Mouse (Mus musculus) forebrain, embryonic 14.5 days (tissue): ENCODE measurements at regions not wholly inside any gene's neighbourhood (a gene's known extent, or its start where the extent isn't known, plus 50 kb on each side); places are given as distances from the start of the nearest gene placed in this dataset.

Experiments
- ATAC-seq: fragments of 200-750 bp; cut with Nextera tagmentation; 2 replicates; pipeline ENCODE4 v1.8.0; 2017; ENCODE audit warnings: mild to moderate bottlenecking, moderate library complexity
- DNase-seq: peaks from one replicate; pipeline ENCODE4 v3.0.0-alpha.2; 2015; ENCODE audit warnings: low spot score
- H3K27ac ChIP-seq: fragments of 300-500 bp; sonication (generic); 2 replicates; pipeline ENCODE4 v1.5.1; 2014; ENCODE audit warnings: low read depth, mild to moderate bottlenecking, control low read depth, low read length, moderate library complexity
- H3K27me3 ChIP-seq: fragments of 300-500 bp; sonication (generic); replicated peaks from 2 replicates; pipeline ENCODE4 v1.6.1; 2014; ENCODE audit warnings: low read length, control low read depth, mixed read lengths; ENCODE audit not compliant: control insufficient read depth, insufficient read depth
- H3K36me3 ChIP-seq: fragments of 300-500 bp; sonication (generic); 2 replicates; pipeline ENCODE4 v1.6.1; 2014; ENCODE audit warnings: low read length, control low read depth; ENCODE audit not compliant: control insufficient read depth, insufficient read depth
- H3K4me1 ChIP-seq: fragments of 300-500 bp; sonication (generic); 2 replicates; pipeline ENCODE4 v1.6.1; 2014; ENCODE audit warnings: antibody characterized with exemption, low read length, control low read depth; ENCODE audit not compliant: control insufficient read depth, insufficient read depth
- H3K4me2 ChIP-seq: fragments of 300-500 bp; sonication (generic); 2 replicates; pipeline ENCODE4 v1.6.1; 2014; ENCODE audit warnings: mild to moderate bottlenecking, control low read depth, low read length
- H3K4me3 ChIP-seq: fragments of 300-500 bp; sonication (generic); 2 replicates; pipeline ENCODE4 v1.5.1; 2014; ENCODE audit warnings: low read depth, low read length, control low read depth
- H3K9ac ChIP-seq: fragments of 300-500 bp; sonication (generic); 2 replicates; pipeline ENCODE4 v1.6.1; 2014; ENCODE audit warnings: mild to moderate bottlenecking, low read length, control low read depth, moderate library complexity
- H3K9me3 ChIP-seq: fragments of 300-500 bp; sonication (generic); replicated peaks from 2 replicates; pipeline ENCODE4 v1.6.1; 2016; ENCODE audit warnings: low read length, control low read depth, mixed read lengths; ENCODE audit not compliant: control insufficient read depth
- WGBS: fragments of 180-500 bp; shearing (Covaris S2); extraction: QIAGEN DNeasy Blood & Tissue Kit; methylation state at CpG from one replicate; pipeline ENCODE4 v1.1.7; 2014; 5-methylcytosine and 5-hydroxymethylcytosine counted together

GRCm38 (mm10) chr2:173380341-173380761, 104.0 kb upstream of the Pmepa1 start:
- 77% methylated on average over 3 of the region's 3 CpGs for WGBS
- no peak overlapping the region for H3K4me2 ChIP-seq
- H3K9ac ChIP-seq: no peak overlapping the region
- ATAC-seq (no peak), DNase-seq (no peak)
- H3K27me3 ChIP-seq: no peaks in the 10 kb centered on the region
- H3K9me3 ChIP-seq: no peaks in the 10 kb centered on the region
- no peaks in the 10 kb centered on the region for H3K36me3 ChIP-seq
- H3K4me3 ChIP-seq: no peak overlapping the region
- no peaks in the 10 kb centered on the region for H3K4me1 ChIP-seq
- H3K27ac ChIP-seq: no peak overlapping the region

- Histone ChIP-seq H3K27ac (no peak overlapping the region), H3K27me3 (no peaks in the 10 kb centered on the region), H3K4me3 (no peak overlapping the region), H3K4me2 (no peak overlapping the region), H3K4me1 (no peaks in the 10 kb centered on the region), H3K9me3 (no peaks in the 10 kb centered on the region), H3K9ac (no peak overlapping the region), H3K36me3 (no peaks in the 10 kb centered on the region)
- 0 out of 2 replicates have a peak, but pooled peaks have one; percentile 29 for ATAC-seq
- 71% methylated on average over 7 of the region's 7 CpGs for WGBS
- peak; percentile 13 for DNase-seq
Measured at GRCm38 (mm10) chr2:173382176-173382813, 106.0 kb upstream of the Pmepa1 start.

GRCm38 (mm10) chr2:173384935-173385586, 108.7 kb upstream of the Pmepa1 start:
- no peak for ATAC-seq
- no peak overlapping the region for H3K4me3 ChIP-seq
- no peaks in the 10 kb centered on the region for H3K27me3 ChIP-seq
- no peak overlapping the region for H3K9ac ChIP-seq
- no peaks in the 10 kb centered on the region for H3K4me1 ChIP-seq
- no peak overlapping the region for H3K4me2 ChIP-seq
- 89% methylated on average over 8 of the region's 8 CpGs for WGBS
- H3K27ac ChIP-seq: no peak overlapping the region
- H3K36me3 ChIP-seq: no peaks in the 10 kb centered on the region
- no peaks in the 10 kb centered on the region for H3K9me3 ChIP-seq
- DNase-seq: no peak

- Histone ChIP-seq H3K27me3 (no peaks in the 10 kb centered on the region), H3K4me1 (no peaks in the 10 kb centered on the region), H3K9ac (no peak overlapping the region), H3K9me3 (no peaks in the 10 kb centered on the region), H3K4me2 (no peak overlapping the region), H3K36me3 (no peaks in the 10 kb centered on the region), H3K27ac (no peak overlapping the region), H3K4me3 (no peak overlapping the region)
- no peak for ATAC-seq
- WGBS: 64% methylated on average over 9 of the region's 9 CpGs
- DNase-seq: no peak
Measured at GRCm38 (mm10) chr2:173385722-173386141, 109.4 kb upstream of the Pmepa1 start.

GRCm38 (mm10) chr2:173388140-173388539, 111.8 kb upstream of the Pmepa1 start:
- DNase-seq (no peak), ATAC-seq (no peak)
- H3K9ac ChIP-seq: no peak overlapping the region
- no peaks in the 10 kb centered on the region for H3K9me3 ChIP-seq
- no peak overlapping the region for H3K4me2 ChIP-seq
- no peaks in the 10 kb centered on the region for H3K27me3 ChIP-seq
- no peaks in the 10 kb centered on the region for H3K4me1 ChIP-seq
- WGBS: 80% methylated on average over 4 of the region's 4 CpGs
- no peak overlapping the region for H3K4me3 ChIP-seq
- no peaks in the 10 kb centered on the region for H3K36me3 ChIP-seq
- H3K27ac ChIP-seq: no peak overlapping the region

GRCm38 (mm10) chr2:173392557-173393323, 116.4 kb upstream of the Pmepa1 start:
- H3K4me1 ChIP-seq: no peaks in the 10 kb centered on the region
- H3K36me3 ChIP-seq: no peaks in the 10 kb centered on the region
- H3K27me3 ChIP-seq: no peaks in the 10 kb centered on the region
- H3K4me2 ChIP-seq: no peak overlapping the region
- ATAC-seq (no peak), DNase-seq (no peak)
- H3K9me3 ChIP-seq: no peaks in the 10 kb centered on the region
- no peak overlapping the region for H3K9ac ChIP-seq
- H3K27ac ChIP-seq: no peak overlapping the region
- WGBS: 88% methylated on average over 14 of the region's 14 CpGs
- no peak overlapping the region for H3K4me3 ChIP-seq

GRCm38 (mm10) chr2:173393324-173393592, 116.9 kb upstream of the Pmepa1 start:
- Histone ChIP-seq H3K27ac (no peak overlapping the region), H3K4me3 (no peak overlapping the region), H3K9ac (no peak overlapping the region), H3K9me3 (no peaks in the 10 kb centered on the region), H3K4me2 (no peak overlapping the region), H3K27me3 (no peaks in the 10 kb centered on the region), H3K4me1 (no peaks in the 10 kb centered on the region), H3K36me3 (no peaks in the 10 kb centered on the region)
- no peak for ATAC-seq
- 57% methylated on average over 2 of the region's 2 CpGs for WGBS
- no peak for DNase-seq

GRCm38 (mm10) chr2:173395526-173395925, 119.2 kb upstream of the Pmepa1 start:
- Histone ChIP-seq H3K4me1 (no peaks in the 10 kb centered on the region), H3K9me3 (no peaks in the 10 kb centered on the region), H3K27ac (no peak overlapping the region), H3K9ac (no peak overlapping the region), H3K4me3 (no peak overlapping the region), H3K36me3 (no peaks in the 10 kb centered on the region), H3K4me2 (no peak overlapping the region), H3K27me3 (no peaks in the 10 kb centered on the region)
- ATAC-seq (peak; percentile 62), DNase-seq (peak; percentile 46)
- 49% methylated on average over 6 of the region's 6 CpGs for WGBS

GRCm38 (mm10) chr2:173397846-173398331, 121.6 kb upstream of the Pmepa1 start:
- H3K9ac ChIP-seq: no peak overlapping the region
- H3K27ac ChIP-seq: no peak overlapping the region
- ATAC-seq (no peak), DNase-seq (no peak)
- H3K4me3 ChIP-seq: no peak overlapping the region
- H3K4me1 ChIP-seq: no peaks in the 10 kb centered on the region
- no peaks in the 10 kb centered on the region for H3K36me3 ChIP-seq
- H3K9me3 ChIP-seq: no peaks in the 10 kb centered on the region
- no peak overlapping the region for H3K4me2 ChIP-seq
- 89% methylated on average over 2 of the region's 2 CpGs for WGBS
- no peaks in the 10 kb centered on the region for H3K27me3 ChIP-seq
